Mouse (Mus musculus): ENCODE measurements around the gene Sh3rf1. TPM values are rescaled to one million over a fixed set of nuclear protein-coding genes. Genes with fewer than 3 reads are reported as not detected.

The Sh3rf1 gene
- polyA plus RNA-seq, 1 experiment from 2014 or later: 18.1 TPM

- no peaks in the 10 kb centered on the region for H3K36me3 ChIP-seq (ENCODE audit: insufficient read depth, low read length)
- no peak for DNase-seq (ENCODE audit: low spot score)
- ATAC-seq (replicated peaks; ENCODE audit: low FRiP score, low read depth): no peak
- H3K4me1 ChIP-seq (replicated peaks; ENCODE audit: insufficient read depth, low read length): no peaks in the 10 kb centered on the region
- peaks cover 3% of the 10 kb centered on the region; the same call in 1 of the 2 replicates for H3K9me3 ChIP-seq (replicated peaks; ENCODE audit: low read length)
- WGBS: 60% methylated on average over 9 of the region's 9 CpGs
- H3K4me2 ChIP-seq (ENCODE audit: low read length): no peak overlapping the region
- H3K27me3 ChIP-seq (ENCODE audit: insufficient read depth, low read length): no peaks in the 10 kb centered on the region
- no peak overlapping the region for H3K4me3 ChIP-seq (replicated peaks; ENCODE audit: low read depth, low read length)
- H3K9ac ChIP-seq (ENCODE audit: low read depth, low read length): no peak overlapping the region
- no peak for TF ChIP-seq CTCF (IDR thresholded peaks at IDR 0.05; ENCODE audit: low read depth)
- no peak overlapping the region for H3K27ac ChIP-seq
Measured at GRCm38 (mm10) chr8:61436586-61437304, 213.1 kb downstream of the Sh3rf1 start.

DNA sequence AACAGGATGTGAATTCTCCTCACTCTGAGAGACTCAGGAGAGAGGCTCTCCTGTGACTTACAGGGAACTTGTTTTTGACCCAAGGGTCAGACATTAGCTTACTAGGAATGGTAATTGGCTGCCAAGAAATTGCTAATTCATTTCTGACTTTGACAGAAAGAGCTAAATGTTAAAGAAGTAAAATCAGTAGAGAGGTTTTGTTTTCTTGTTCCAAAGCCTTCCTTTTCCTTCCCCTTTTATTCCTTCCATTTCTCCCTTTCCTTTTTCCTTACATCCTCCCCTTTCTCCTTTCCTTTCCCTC, 213.6 kb downstream of the Sh3rf1 start:
- ATAC-seq (replicated peaks; ENCODE audit: low FRiP score, low read depth) (no peak), DNase-seq (ENCODE audit: low spot score) (no peak)
- Histone ChIP-seq H3K27me3 (ENCODE audit: insufficient read depth, low read length) (no peaks in the 10 kb centered on the region), H3K9ac (ENCODE audit: low read depth, low read length) (no peak overlapping the region), H3K4me1 (replicated peaks; ENCODE audit: insufficient read depth, low read length) (no peaks in the 10 kb centered on the region), H3K9me3 (replicated peaks; ENCODE audit: low read length) (peaks cover 3% of the 10 kb centered on the region; the same call in 1 of the 2 replicates), H3K4me3 (replicated peaks; ENCODE audit: low read depth, low read length) (no peak overlapping the region), H3K4me2 (ENCODE audit: low read length) (no peak overlapping the region), H3K27ac (no peak overlapping the region), H3K36me3 (ENCODE audit: insufficient read depth, low read length) (no peaks in the 10 kb centered on the region)
- no peak for TF ChIP-seq CTCF (IDR thresholded peaks at IDR 0.05; ENCODE audit: low read depth)

GRCm38 (mm10) chr8:61442988-61443387, 219.3 kb downstream of the Sh3rf1 start:
- H3K9ac ChIP-seq (ENCODE audit: low read depth, low read length): no peak overlapping the region
- H3K27me3 ChIP-seq (ENCODE audit: insufficient read depth, low read length): no peaks in the 10 kb centered on the region
- peaks cover 3% of the 10 kb centered on the region; the same call in 1 of the 2 replicates for H3K9me3 ChIP-seq (replicated peaks; ENCODE audit: low read length)
- no peak for TF ChIP-seq CTCF (IDR thresholded peaks at IDR 0.05; ENCODE audit: low read depth)
- DNase-seq (ENCODE audit: low spot score) (no peak), ATAC-seq (replicated peaks; ENCODE audit: low FRiP score, low read depth) (no peak)
- no peaks in the 10 kb centered on the region for H3K36me3 ChIP-seq (ENCODE audit: insufficient read depth, low read length)
- 93% methylated on average over 3 of the region's 3 CpGs for WGBS
- H3K4me3 ChIP-seq (replicated peaks; ENCODE audit: low read depth, low read length): no peak overlapping the region
- H3K4me1 ChIP-seq (replicated peaks; ENCODE audit: insufficient read depth, low read length): no peaks in the 10 kb centered on the region
- no peak overlapping the region for H3K4me2 ChIP-seq (ENCODE audit: low read length)
- no peak overlapping the region for H3K27ac ChIP-seq

- Histone ChIP-seq H3K9me3 (replicated peaks; ENCODE audit: low read length) (no peaks in the 10 kb centered on the region), H3K27ac (no peak overlapping the region), H3K4me3 (replicated peaks; ENCODE audit: low read depth, low read length) (no peak overlapping the region), H3K27me3 (ENCODE audit: insufficient read depth, low read length) (no peaks in the 10 kb centered on the region), H3K4me2 (ENCODE audit: low read length) (no peak overlapping the region), H3K4me1 (replicated peaks; ENCODE audit: insufficient read depth, low read length) (no peaks in the 10 kb centered on the region), H3K9ac (ENCODE audit: low read depth, low read length) (no peak overlapping the region), H3K36me3 (ENCODE audit: insufficient read depth, low read length) (no peaks in the 10 kb centered on the region)
- no peak for TF ChIP-seq CTCF (IDR thresholded peaks at IDR 0.05; ENCODE audit: low read depth)
- ATAC-seq (replicated peaks; ENCODE audit: low FRiP score, low read depth): peak; percentile 40; the same call in 1 of the 2 replicates
- peak; percentile 67 for DNase-seq (ENCODE audit: low spot score)
- 34% methylated on average over 3 of the region's 3 CpGs for WGBS
Measured at GRCm38 (mm10) chr8:61444358-61444757, 220.7 kb downstream of the Sh3rf1 start.

Other genes starting within 250 kb of the Sh3rf1 start
- gene Clcn3, start 240.6 kb upstream of the Sh3rf1 start, polyA plus RNA-seq (2015; fragmentation: Nextera tagmentation; extraction: Ambion mirVana): 29.1 and 30.4 TPM in 2 replicates
- 14.3 and 14.5 TPM in 2 replicates for gene Nek1, start 230.7 kb upstream of the Sh3rf1 start, polyA plus RNA-seq (2015; fragmentation: Nextera tagmentation; extraction: Ambion mirVana)